Mouse (Mus musculus): ENCODE data around the gene Mrpl33.

DNA sequence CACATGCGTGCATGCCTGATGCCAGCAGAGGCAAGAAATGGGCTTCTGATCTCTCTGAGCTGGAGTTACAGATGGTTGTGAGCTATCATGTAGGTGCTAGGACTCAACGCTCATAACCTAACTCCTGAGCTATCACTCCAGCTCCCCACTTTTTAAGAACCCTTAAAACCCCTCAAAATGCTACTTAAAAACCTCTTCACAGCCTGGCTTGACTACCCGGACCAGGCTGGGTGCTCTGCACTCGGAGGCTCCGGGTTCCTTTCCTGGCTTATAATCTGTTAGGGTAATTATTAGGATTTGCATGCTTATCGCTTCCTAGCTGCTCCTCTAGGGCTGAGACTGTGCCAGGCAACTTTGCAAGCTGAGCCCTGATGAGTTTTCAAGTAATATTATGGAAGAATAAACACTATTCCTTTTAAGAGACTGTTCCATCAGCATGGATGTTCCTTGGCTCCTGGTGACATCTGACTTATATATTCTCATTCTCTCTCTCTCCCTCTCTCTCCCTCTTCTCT lies 752 bp downstream of the Mrpl33 start:
- TF ChIP-seq POLR2A (IDR thresholded peaks at IDR 0.05; ENCODE audit: low read depth, low read length): no peak
- TF ChIP-seq CTCF (IDR thresholded peaks at IDR 0.05; ENCODE audit: extremely low read depth, insufficient read length, insufficient replicate concordance, low read depth, low read length): no peak
